Mouse (Mus musculus): Measurements from ENCODE around the gene Hsf2bp.
"Not testable (repeated sequence)": the region's sequence is repeated elsewhere in the genome, so short reads cannot be mapped to it uniquely, and the experiment has no call there.

Gene Hsf2bp

DNA sequence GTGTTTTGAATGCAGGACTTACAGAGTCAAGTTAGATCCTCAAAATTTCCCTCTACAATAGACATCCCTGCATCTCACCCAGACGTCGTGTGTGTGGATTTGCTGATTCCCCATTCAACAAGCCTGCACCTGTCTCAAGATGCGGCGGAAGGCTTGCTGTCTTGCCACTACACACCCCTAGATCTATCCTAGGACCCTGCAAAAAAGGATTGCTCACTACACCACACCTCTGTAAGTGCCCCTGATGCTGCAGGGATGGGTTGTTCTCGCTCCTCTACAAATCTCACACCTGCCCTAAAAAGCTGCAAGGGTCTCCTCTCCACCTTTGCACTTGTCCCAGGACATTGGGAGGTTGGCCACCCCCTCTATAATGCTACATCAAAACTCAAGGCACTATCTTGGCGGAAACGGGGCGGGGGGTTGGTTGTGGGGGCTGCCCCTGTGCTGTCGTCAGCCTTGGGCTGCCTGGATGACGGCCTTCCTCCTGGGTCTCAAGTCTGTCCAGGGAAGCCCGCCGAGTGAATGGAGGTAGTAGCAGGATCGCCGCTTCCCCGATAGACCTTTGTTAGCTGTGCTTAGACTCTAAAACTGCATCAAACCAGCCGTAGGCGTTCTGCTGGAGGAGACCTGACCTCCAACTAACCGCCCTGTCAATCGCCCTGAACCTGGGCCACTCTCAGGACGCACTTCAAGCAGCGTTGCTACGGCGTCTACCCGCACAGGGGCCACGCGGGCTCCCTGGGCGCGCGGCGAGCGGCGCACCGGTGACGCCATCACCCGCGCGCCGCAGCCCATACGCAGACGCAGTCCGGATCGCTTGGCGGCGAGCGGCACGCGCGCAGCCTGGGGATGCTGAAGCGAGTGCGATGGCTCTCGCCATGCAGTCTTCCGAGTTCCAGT, at the start of gene Hsf2bp, which contains the start of gene Rrp1b:
Gene Hsf2bp, minus strand, starts transcription at position 741 of the 900 bp plus-strand sequence.
Gene Rrp1b, plus strand, starts transcription at position 492 of the 900 bp plus-strand sequence.
- DNase-seq = peak; percentile 66

DNA sequence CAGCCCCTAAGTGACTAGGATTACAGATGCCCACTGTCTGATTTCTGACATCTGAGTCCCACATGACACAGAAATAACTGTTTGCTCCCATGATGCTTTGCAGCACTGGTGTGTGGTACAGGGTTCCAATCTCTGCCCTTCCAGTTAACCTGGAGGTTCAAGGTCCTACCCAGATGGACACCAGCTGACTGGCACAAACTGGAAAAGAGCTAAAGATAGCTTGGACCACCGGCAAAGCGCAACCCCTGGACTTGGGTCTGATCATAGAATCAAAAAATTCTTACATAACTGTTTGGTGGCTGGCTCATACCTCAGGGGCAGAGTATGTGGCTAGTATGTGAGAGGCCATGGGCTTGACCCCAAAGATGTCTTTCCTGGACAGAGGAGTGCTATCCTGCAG, 47.2 kb upstream of the Hsf2bp start:
- DNase-seq = no peak

DNA sequence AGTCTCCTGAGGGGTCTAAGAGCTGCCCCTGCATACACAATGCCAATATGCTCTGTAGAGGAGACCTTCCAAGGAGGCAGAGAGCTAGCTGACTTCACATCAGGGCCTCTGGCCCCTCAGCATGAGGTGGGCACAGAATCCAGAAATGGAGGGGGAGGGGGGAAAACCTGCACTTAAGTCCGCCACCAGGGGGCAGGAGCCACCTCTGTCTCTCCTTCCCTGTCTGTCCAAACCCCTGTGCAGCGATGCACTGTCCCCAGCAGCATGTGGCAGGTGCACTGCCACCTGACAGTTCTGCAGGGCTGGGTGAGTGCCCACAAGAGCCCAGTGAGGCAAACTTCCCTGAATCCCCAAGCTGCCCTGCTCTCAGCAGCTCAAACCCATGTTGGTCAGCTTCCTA, 39.0 kb upstream of the Hsf2bp start:
- DNase-seq = peak; percentile 41

DNA sequence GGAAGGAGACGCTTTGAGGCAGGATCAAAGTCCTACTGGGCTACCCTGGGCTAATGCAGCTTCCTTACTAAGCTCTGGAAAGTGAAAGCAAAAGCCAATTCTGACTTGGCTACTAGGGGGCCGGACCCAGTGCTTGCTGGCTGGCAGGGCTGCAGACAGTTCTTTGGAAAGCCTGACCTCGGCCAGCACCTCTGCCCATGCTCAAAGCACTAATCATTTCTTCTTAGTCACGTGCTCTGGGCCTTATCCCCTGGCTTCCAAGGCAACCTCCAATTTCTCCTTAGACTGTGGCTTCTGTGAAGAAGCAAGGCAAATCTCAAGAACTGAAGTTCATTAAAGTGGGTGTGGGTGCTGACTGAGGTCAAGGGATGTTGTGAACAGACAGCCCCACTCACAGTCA, 38.5 kb upstream of the Hsf2bp start:
- DNase-seq = no peak

DNA sequence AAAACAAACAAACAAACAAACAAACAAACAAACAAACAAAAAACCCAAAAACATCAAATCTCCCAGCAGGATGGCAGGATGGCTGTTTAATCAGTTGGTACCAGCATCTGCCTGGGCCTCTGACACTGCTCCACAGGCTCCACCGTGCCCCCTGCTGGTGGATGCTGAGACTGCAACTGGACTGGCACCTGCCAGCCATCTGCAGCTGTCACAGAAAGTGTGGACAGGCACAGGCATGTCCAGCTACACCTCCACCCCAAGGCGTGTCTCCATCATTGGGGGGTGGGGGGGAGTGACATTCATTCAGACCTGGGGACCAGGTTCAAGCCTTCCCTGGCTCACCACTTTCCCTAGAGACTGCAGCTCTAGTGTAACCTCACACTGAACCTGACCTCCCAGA, 37.2 kb upstream of the Hsf2bp start:
- peak; percentile 91 for DNase-seq

DNA sequence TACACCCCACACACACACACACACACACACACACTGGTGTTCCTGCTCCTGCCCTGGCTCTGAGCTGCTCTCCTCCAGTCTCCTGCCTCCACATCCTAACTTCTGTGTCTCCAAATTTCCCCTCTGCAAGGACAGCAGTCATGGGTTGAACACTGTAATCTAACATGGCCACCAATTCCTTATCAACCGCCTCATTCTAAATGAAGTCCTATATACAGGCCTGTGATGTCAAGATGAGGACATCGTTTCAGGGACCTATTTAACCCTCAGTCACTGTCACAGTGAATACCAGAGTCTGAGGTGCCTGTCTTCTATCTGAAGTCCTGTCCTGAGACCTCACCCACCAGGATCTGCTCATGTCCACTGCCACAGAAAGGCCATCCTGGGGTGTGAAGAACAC, 32.7 kb upstream of the Hsf2bp start:
- DNase-seq = no peak

DNA sequence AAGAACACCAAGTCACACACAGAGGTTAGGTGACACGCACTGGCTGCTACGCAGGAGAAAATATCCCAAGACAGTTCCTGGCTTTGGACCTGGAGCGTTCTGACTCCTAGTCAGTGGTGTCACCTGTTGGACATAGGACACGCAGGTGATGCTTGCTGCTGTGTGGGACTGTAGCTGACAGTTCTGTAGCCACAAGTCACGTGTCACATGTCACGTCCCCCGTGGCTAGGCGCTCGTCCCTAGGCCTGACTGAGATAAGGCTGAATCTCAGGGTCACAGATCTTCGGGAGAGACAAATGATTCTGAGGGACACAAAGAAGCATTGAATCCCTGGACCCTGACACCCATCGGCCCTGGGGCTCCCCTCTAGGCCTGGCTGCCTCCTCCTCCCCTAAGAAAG, 32.2 kb upstream of the Hsf2bp start:
- no peak for DNase-seq

DNA sequence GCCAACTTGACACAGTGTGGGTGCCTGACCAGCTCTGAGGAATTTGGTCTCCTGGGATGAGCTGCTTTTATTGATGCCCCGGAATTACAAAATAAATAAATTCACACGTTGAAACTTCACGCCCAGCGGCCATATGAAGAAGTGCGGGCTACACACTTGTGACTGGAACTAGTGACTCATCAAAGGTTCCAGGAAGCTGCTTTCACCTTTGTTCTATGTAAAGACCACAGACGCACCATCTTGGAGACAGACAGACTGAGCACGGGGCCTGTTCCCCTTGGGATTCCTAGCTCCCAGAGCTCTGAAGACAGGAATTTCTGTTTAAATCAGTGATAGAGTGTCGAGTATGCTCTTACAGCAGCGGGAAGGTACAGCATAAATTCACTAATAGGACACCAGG, 31.4 kb upstream of the Hsf2bp start:
- no peak for DNase-seq

DNA sequence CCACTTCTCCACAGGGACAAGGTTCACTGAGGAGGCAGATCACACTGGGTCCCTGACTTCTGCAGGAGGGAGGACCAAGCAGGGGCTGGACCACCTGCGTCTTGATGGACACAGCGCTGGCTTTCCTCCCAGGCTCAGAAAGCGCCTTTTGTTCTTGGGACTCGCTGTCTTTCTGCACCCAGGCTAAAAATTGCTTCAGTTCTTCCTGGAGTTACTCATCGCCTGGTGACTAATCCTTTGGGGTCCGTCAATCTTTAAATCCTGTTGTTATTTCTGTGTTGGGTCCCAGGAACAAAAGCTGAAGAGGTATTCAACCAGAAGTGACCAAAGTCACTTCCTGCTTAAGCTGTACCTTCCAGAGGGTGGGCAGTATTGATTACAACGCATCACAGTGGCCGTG, 28.6 kb upstream of the Hsf2bp start:
- not testable (repeated sequence) for DNase-seq

DNA sequence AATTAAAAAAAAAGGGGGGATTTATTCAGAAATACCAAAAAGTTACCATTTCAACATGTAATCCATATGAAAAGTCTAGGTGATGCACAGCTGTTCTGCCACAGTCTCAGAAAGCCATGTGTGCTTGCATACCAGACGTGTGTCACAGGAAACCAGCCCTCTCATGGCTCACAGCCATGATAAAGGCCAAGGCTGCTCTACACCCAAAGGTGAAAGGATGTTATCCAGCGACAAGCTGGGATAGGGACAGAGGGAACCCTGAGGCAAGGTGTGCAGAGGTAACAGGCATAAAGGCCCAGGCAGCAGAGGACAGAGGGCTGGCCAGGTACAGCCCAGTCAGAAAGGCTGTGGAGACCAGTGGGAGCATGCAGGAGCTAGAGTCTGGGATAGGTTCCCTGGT, 27.5 kb upstream of the Hsf2bp start:
- no peak for DNase-seq

DNA sequence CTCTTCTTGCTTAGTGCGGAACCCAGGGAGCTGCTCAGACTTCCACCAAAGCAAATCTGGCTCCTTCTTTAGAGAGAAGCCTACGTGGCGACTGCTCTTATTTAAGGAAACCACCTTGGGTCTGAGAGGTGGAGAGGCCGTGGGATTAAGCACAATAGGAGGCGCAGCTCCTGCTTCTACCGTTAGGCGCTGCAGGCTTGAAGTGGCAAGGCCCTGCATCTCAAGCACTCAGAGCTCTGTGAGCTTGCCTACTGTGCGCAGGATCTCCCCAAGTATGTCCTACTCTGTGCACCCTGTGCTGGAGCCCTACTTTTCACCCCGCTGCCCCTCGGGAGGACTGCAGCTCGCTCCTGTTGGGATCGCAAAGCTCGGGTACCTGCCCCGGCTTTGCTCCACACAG, 25.1 kb upstream of the Hsf2bp start:
- DNase-seq = no peak

DNA sequence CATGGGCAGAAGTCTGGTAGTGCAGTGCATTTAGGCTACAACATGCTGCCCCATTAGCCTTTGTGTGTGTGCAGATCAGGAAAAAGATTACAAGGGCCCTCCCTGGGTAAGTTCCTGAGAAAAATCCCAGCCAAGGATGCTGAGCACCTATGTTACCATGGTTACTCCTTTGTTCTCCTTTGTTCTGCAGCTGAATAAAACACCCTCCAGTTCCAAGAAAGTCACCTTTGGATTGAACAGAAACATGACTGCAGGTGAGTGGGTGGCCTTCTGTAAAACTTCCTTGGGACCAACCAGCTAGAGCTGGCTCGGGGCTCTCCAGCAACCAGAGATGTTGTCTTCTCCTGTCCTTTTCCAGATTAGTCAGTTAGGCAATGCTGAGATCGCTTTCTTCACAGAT, 22.9 kb upstream of the Hsf2bp start:
- DNase-seq = no peak

DNA sequence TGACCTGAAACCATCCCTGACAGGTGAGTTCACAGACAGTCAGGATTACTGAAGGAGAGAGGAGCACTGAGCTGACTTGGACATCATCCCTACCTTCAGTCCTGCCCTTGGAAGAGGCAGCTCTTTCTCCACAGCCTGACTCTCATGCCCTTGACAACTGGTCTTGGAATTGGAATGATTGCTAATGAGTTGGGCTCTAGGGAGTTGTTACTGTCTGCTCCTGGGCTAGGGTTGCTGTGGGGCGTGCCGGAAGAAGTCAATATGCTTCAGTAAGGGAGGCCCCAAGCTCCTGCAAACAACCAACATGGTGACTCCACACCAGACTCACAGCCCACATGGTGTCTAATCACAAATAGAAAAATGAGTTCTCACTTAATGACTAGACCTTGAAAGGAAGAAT, 21.7 kb upstream of the Hsf2bp start:
- DNase-seq = no peak

DNA sequence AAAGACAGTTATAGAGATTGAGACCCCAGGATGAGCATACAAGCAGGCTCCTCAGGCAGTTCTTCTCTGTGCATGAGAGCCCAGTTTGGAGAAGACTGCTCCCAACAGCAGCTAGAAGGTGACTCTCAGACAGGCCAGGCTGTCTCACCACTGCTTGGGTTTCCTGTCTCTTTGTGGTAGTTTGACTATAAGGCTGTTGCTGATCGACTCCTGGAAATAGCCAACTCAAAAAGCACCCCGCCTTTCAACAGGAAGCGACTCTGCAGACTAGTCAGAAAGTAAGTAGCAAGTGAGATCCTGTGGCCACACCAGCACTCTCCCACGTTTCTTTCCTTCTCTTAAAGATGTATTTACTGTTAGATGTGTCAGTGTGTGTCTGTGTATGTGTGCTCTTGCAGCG, 17.5 kb upstream of the Hsf2bp start:
- no peak for DNase-seq

DNA sequence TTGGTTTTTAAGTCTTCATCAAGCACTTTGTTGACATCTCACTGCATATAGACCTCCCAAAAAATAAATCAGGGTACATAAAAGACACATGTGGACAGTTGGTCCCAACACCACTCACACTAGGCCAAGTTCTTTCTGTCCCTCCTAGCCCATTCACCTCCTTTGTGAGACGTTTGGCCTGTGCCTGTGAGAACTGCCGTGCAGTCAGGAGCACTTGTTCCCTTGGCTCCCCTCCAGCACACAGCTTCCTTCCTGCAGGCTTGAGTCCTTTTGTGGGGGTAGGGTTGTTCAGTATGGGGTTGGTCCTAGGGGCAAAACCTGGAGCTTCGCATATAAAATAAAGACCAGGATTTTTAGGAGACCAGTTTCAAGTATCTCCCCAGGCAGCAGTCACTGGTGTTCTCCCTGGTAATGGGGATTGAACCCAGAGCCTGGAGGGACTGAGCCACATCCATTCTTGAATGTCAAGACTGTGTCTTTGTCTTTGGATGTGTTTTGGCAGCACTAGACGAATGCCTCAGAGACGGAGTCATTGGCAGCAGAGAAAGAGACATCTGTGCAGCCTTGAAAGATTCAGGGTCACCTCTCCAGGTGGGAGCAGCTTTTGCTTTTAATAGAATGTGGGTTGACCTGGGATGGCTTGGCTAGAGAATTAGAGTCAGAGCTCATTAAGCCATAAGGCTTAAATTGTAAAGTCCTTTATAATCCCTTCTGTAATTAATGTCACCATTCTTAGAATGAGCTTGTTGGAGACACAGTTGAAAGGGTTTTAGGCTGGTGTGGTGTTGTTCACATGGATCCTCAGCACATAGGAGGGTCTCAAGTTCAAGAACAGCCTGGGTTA, 16.3 kb upstream of the Hsf2bp start:
- DNase-seq = peak; percentile 58

DNA sequence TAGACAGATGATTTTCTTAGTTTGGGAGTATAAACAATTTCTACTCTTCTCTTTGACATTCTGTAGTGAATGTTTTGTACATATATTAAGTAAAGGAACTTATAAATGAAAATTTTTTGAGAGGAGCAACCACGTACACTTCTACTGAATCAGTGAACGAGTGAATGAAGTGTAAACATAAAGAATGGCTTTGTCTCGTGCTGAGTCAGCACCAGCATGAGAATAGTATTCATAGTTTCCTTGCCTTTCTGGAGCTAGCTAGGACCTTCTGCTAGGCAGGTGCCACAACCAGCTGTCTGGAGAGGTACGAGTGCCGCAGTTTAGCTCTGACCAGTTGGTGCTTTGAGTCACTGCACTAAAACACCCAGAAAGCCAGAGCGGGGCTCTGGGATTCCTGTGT, 14.5 kb upstream of the Hsf2bp start:
- DNase-seq = no peak

DNA sequence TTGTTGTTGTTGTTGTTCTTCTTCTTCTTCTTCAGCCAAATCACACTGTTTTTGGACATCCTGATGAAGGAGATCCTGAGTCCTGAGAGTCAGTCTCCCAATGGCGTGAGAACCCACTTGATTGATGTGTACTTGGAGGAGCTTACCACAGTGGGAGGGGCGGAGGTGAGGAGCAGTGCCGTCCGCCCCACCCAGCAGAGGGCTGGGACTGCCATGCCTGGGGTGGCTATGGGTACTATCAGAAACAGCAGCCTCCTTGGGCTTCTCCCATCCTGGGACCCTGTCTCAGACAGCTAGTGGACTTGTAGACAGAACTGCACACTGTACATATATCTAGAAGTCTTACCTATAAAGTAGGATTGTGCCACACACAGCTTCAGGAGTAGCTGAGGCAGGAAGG, 13.8 kb upstream of the Hsf2bp start:
- no peak for DNase-seq

DNA sequence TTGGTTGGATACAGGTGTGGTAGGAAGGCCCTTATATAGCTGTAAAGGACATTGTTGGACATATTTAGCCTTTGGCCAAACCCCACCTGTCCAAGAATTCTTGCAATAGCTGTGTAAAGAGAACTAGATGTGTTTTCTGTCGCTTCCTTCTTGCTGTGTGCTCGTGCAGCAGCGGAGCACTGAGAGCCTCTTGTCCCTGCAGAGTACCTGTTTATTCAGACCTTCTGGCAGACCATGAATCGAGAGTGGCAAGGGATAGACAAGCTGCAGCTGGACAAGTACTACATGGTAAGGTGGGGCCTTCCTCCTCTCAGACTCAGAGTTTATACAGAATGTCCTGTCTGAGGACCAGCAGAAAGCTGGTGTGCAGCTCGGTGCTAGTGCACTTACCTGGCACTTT, 12.2 kb upstream of the Hsf2bp start:
- DNase-seq = peak; percentile 37

DNA sequence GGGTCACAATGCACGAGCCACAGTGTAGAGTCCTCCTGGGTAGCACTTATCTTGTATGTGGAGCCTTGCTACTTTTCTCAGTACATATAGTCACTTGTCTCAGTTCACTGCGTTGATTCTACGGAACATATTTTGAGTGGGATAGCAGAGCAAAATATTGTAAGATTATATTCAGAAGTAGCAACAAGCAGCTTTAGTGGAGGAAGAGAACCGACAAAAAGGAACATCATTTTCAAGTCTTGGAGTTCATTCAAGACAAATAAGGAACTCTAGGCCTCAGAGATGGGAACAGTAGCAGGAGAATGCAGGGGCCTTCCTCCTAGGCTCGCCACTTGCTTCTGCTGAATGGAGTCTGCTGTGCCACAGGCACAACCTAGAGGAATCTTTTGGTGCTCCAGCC, 10.4 kb upstream of the Hsf2bp start:
- DNase-seq = no peak

DNA sequence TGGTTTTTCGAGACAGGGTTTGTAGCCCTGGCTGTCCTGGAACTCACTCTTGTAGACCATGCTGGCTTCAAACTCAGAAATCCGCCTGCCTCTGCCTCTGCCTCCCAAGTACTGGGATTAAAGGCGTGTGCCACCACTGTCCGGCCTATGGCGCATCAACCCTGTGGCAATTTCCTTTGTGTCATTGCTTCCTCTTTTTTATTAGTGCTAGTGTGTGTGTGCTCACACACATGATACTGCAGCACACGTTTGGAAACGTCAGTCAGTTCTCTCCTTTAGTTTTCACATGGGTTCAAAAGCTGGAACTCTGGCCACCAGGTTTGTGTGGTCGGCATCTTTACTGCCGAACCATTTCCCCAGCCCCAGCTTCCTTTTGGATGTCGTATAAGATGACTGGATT, 4.1 kb upstream of the Hsf2bp start:
- DNase-seq = peak; percentile 40

DNA sequence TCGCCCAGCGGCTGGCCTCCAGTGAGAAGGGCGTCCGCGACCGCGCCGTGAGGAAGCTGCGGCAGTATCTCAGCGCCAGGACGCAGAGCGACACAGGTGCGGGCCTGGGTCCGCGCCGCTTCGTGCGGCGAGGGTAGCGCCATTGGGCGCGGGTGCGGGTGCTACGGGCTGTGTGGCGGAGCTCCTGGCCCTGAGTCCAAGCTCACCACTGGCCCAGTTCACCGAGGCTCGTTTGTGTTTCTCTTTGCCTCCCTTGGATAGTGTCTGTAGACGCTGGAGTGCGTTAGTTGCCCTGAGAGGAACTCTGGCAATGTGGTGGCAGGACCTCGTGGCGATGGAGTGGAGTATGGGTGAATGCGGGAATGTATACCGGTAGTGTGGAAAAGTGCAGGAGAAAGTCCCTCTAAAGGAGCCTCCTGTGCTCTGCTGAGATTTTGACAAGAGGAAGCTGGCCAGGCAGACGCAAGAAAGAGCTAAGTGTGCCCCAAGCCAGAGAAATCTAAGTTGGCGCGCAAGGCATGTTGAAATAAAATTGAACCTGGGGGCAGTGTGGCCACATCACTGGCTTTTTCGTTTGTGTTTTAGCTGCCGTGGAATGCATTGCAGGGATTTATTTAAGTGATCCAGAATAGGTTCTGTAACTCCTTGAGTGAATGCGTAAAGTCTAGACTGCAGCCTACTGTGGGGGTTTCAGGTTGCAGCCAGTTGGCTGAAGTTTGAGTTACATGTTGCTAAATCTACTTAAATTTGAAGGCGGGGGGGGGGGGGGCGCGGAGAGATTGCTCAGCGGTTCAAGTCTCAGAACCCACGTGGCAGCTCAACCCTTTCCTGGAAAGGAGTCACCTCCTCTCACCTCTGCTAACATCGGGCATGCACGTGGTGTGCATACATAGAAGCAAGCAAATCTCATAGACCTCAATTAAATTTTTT, 625 bp upstream of the Hsf2bp start:
- peak; percentile 18 for DNase-seq

DNA sequence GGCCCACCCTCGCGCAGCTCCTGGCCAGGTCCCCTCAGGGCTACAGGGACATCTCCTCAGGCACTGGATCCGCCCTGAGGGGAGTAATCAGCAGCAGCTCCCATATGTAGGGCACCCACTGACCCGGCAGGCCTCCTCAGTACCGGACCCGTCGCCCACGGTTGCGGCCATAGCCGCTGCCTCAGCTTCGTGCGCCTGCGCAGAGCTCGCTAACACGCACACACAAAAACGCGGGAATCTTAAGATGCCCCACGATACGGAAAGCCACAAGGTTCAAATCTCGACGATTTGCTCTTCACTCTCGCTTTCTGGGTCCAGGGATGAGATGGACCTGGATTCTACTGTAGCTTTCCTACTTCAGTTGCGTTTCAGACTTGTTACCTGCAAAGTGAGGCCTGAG, 1.8 kb downstream of the Hsf2bp start:
- DNase-seq = no peak

DNA sequence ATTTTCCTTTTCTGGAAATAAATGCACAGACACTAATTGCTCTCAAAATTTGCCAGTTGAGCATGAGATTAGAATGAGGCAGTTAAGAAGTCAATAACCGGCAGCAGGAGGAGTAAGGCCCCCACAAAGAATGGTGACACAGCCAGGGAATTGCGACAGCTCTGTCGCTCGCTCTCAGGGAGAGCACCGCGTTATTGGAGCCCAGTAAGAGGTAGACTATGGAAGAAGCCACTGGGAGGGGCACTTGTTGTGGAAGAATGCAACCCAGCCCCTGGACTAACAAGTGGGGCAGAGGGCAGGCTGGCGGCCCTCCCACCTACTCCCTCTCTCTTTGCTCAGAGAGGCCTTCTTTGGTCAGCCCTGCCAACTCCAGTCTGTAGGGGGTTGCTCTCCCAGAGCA, 4.5 kb downstream of the Hsf2bp start:
- DNase-seq = no peak

All from lung, postnatal 36 days (tissue).